Mouse (Mus musculus) thymus, adult 2 months (tissue): ENCODE measurements around the gene Cip2a.

ENCODE experiments used
- CTCF ChIP-seq: fragments of 200-500 bp; IDR thresholded peaks from 2 replicates; pipeline ENCODE4 v1.5.1; 2012; ENCODE audit warnings: mild to moderate bottlenecking, control low read depth, low read length, moderate library complexity, borderline replicate concordance; ENCODE audit not compliant: control insufficient read depth, poor library complexity, insufficient read depth; ENCODE audit errors: extremely low read depth
- POLR2A ChIP-seq: fragments of 200-500 bp; IDR thresholded peaks from 2 replicates; pipeline ENCODE4 v1.6.1; 2012; ENCODE audit warnings: mild to moderate bottlenecking, low read length, control low read depth, moderate library complexity; ENCODE audit not compliant: control insufficient read depth, poor library complexity, insufficient read depth; ENCODE audit errors: extremely low read depth

DNA sequence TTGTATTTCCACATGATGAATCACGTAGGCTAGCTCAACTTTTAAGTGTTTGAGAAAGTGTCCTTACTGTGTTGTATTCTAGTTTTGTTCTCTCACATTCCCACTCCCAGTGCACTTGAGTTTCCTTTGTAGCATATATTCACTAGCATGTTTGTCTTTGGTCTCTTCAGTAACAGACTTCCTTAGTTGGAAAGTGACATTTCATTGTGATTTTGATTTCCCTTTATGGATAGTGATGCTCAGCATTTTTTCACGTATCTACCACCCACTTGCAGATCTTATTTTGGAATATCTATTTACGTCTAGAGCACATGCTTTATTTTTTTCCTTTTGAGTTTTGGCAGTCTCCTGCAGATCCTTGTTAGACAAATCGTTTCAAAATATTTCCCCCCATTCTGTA lies 43.8 kb downstream of the Cip2a start:
- TF ChIP-seq POLR2A = no peak
- no peak for TF ChIP-seq CTCF
